Mouse (Mus musculus): ENCODE measurements around the gene Olfr305. TPM values are rescaled to one million over a fixed set of nuclear protein-coding genes. Genes with fewer than 3 reads are reported as not detected.

Gene Olfr305
- polyA plus RNA-seq, 1 experiment from 2014 or later: not detected

Other genes starting within 250 kb of the Olfr305 start
- not detected in 2 replicates for gene Vmn2r75, start 195.2 kb downstream of the Olfr305 start, polyA plus RNA-seq (2015; fragmentation: Nextera tagmentation; extraction: Ambion mirVana)
- not detected in 2 replicates for gene Vmn2r76, start 120.6 kb downstream of the Olfr305 start, polyA plus RNA-seq (2015; fragmentation: Nextera tagmentation; extraction: Ambion mirVana)
- gene Olfr310, start 89.8 kb downstream of the Olfr305 start, polyA plus RNA-seq (2015; fragmentation: Nextera tagmentation; extraction: Ambion mirVana): not detected in 2 replicates
- gene Olfr309, start 53.2 kb downstream of the Olfr305 start, polyA plus RNA-seq (2015; fragmentation: Nextera tagmentation; extraction: Ambion mirVana): not detected in 2 replicates
- gene Olfr308, start 41.3 kb downstream of the Olfr305 start, polyA plus RNA-seq (2015; fragmentation: Nextera tagmentation; extraction: Ambion mirVana): not detected in 2 replicates
- not detected in 2 replicates for gene Olfr307, start 29.3 kb downstream of the Olfr305 start, polyA plus RNA-seq (2015; fragmentation: Nextera tagmentation; extraction: Ambion mirVana)
- not detected in 2 replicates for gene Olfr304, start 19.7 kb upstream of the Olfr305 start, polyA plus RNA-seq (2015; fragmentation: Nextera tagmentation; extraction: Ambion mirVana)
- not detected in 2 replicates for gene Olfr303, start 30.9 kb upstream of the Olfr305 start, polyA plus RNA-seq (2015; fragmentation: Nextera tagmentation; extraction: Ambion mirVana)
- gene Olfr301, start 36.9 kb upstream of the Olfr305 start, polyA plus RNA-seq (2015; fragmentation: Nextera tagmentation; extraction: Ambion mirVana): not detected in 2 replicates
- gene Olfr299, start 93.0 kb upstream of the Olfr305 start, polyA plus RNA-seq (2015; fragmentation: Nextera tagmentation; extraction: Ambion mirVana): not detected in 2 replicates
- gene Olfr298, start 125.6 kb upstream of the Olfr305 start, polyA plus RNA-seq (2015; fragmentation: Nextera tagmentation; extraction: Ambion mirVana): not detected in 2 replicates
- not detected in 2 replicates for gene Olfr297, start 153.0 kb upstream of the Olfr305 start, polyA plus RNA-seq (2015; fragmentation: Nextera tagmentation; extraction: Ambion mirVana)
- not detected in 2 replicates for gene Olfr295, start 216.9 kb upstream of the Olfr305 start, polyA plus RNA-seq (2015; fragmentation: Nextera tagmentation; extraction: Ambion mirVana)
- not detected in 2 replicates for gene Olfr294, start 249.7 kb upstream of the Olfr305 start, polyA plus RNA-seq (2015; fragmentation: Nextera tagmentation; extraction: Ambion mirVana)